Mouse (Mus musculus) heart, adult 2 months (tissue): ENCODE results near the gene Spz1. TPM values are rescaled to one million over a fixed set of nuclear protein-coding genes. Genes with fewer than 3 reads are reported as not detected.

Experiments used
- DNase-seq, 2 experiments: peaks; one replicate each; pipeline ENCODE4 v3.0.0; 2021
- H3K27ac ChIP-seq: fragments of 200-600 bp; 2 replicates; pipeline ENCODE4 v1.8.1; 2022
- H3K27me3 ChIP-seq: fragments of 200-500 bp; 2 replicates; pipeline ENCODE4 v1.6.1; 2012; ENCODE audit warnings: mild to moderate bottlenecking, low read length, inconsistent platforms, mixed read lengths; ENCODE audit not compliant: control insufficient read depth, insufficient read depth
- H3K36me3 ChIP-seq: fragments of 200-500 bp; 2 replicates; pipeline ENCODE4 v1.6.1; 2012; ENCODE audit warnings: low read length, inconsistent platforms; ENCODE audit not compliant: control insufficient read depth, insufficient read depth
- H3K4me1 ChIP-seq: fragments of 200-500 bp; 2 replicates; pipeline ENCODE4 v1.6.1; 2011; ENCODE audit warnings: low read length; ENCODE audit not compliant: control insufficient read depth, insufficient read depth
- H3K4me3 ChIP-seq: fragments of 200-600 bp; 2 replicates; pipeline ENCODE4 v1.8.1; 2022
- H3K79me2 ChIP-seq: fragments of 200-500 bp; replicated peaks from 2 replicates; pipeline ENCODE4 v1.6.1; 2012; ENCODE audit warnings: mild to moderate bottlenecking, inconsistent platforms, low read length, moderate library complexity, mixed read lengths; ENCODE audit not compliant: control insufficient read depth, insufficient read depth
- H3K9ac ChIP-seq: fragments of 200-500 bp; 2 replicates; pipeline ENCODE4 v1.6.1; 2012; ENCODE audit warnings: low read depth, mild to moderate bottlenecking, control low read depth, inconsistent platforms, low read length, mixed read lengths
- CTCF ChIP-seq: fragments of 200-600 bp; IDR thresholded peaks from 2 replicates; pipeline ENCODE4 v1.8.1; 2022; ENCODE audit warnings: antibody characterized with exemption, mild to moderate bottlenecking, moderate library complexity
- EP300 ChIP-seq: fragments of 200-500 bp; IDR thresholded peaks from 2 replicates; pipeline ENCODE4 v1.6.1; 2011; ENCODE audit warnings: low read depth, low read length, control low read depth; ENCODE audit not compliant: insufficient read depth
- POLR2A ChIP-seq: fragments of 200-500 bp; IDR thresholded peaks from 2 replicates; pipeline ENCODE4 v1.6.1; 2011; ENCODE audit warnings: mild to moderate bottlenecking, low read depth, low read length, control low read depth; ENCODE audit not compliant: insufficient read depth
- WGBS: fragments of 180-500 bp; shearing (Covaris S2); methylation state at CpG from one replicate; pipeline ENCODE4 v1.1.7; 2018; 5-methylcytosine and 5-hydroxymethylcytosine counted together
- intact Hi-C: fragments of 180-260 bp; cut with DNase I; formaldehyde crosslinking; loops from one replicate; pipeline ENCODE4 v1.15.1; 2025
- long read RNA-seq: library from polyadenylated mRNA; stranded (forward); transcript quantifications from one replicate; pipeline ENCODE4 v2.0.0, GENCODE M21; 2021
- polyA plus RNA-seq: library from polyadenylated mRNA; depleted of rRNA; stranded (reverse); fragments of >200 nt; gene quantifications from 2 replicates; pipeline ENCODE4 v1.2.3, GENCODE M21; 2012; rRNA removed
- total RNA-seq, 2 experiments: library from RNA; stranded (reverse); gene quantifications; 2 replicates each; pipeline ENCODE4 v1.2.3; 2021

Gene Spz1
- total RNA-seq (not detected), polyA plus RNA-seq (0.23 and 0.31 TPM in 2 replicates)
- long read RNA-seq = 0 reads

- no peak within 1 kb of the TSS for H3K9ac ChIP-seq
- no peaks in the 10 kb centered on the region for H3K79me2 ChIP-seq
- H3K27ac ChIP-seq = no peak within 1 kb of the TSS
- H3K4me3 ChIP-seq = no peak within 1 kb of the TSS
- H3K36me3 ChIP-seq = no peaks in the 10 kb centered on the region
- DNase-seq = no peak
- intact Hi-C loops = no loop called here
- TF ChIP-seq EP300 (no peak), CTCF (no peak), POLR2A (no peak)
- H3K4me1 ChIP-seq = peaks cover 4% of the 10 kb centered on the region
- H3K27me3 ChIP-seq = no peaks in the 10 kb centered on the region
Measured at GRCm38 (mm10) chr13:92576072-92576471, at the start of gene Spz1. Gene Spz1 (minus strand): TSS chr13:92576172.

- Histone ChIP-seq H3K4me3 (no peak overlapping the region), H3K27ac (no peak overlapping the region), H3K79me2 (no peaks in the 10 kb centered on the region), H3K4me1 (peaks cover 3% of the 10 kb centered on the region), H3K9ac (no peak overlapping the region), H3K27me3 (no peaks in the 10 kb centered on the region), H3K36me3 (no peaks in the 10 kb centered on the region)
- 62% methylated on average over 8 of the region's 8 CpGs for WGBS
- intact Hi-C loops = no loop called here
- TF ChIP-seq EP300 (no peak), CTCF (no peak), POLR2A (no peak)
- no peak for DNase-seq
Measured at GRCm38 (mm10) chr13:92616459-92616858, 40.5 kb upstream of the Spz1 start.

- 77% methylated on average over 5 of the region's 5 CpGs for WGBS
- Histone ChIP-seq H3K36me3 (no peaks in the 10 kb centered on the region), H3K79me2 (no peaks in the 10 kb centered on the region), H3K9ac (no peak overlapping the region), H3K27me3 (no peaks in the 10 kb centered on the region), H3K4me3 (no peak overlapping the region), H3K4me1 (peaks cover 3% of the 10 kb centered on the region), H3K27ac (no peak overlapping the region)
- TF ChIP-seq POLR2A (no peak), CTCF (no peak), EP300 (no peak)
- intact Hi-C loops = no loop called here
- no peak for DNase-seq
Measured at GRCm38 (mm10) chr13:92615201-92615600, 39.2 kb upstream of the Spz1 start.

GRCm38 (mm10) chr13:92613094-92613493 lies 37.1 kb upstream of the Spz1 start:
- no peak for DNase-seq
- Histone ChIP-seq H3K27me3 (no peaks in the 10 kb centered on the region), H3K36me3 (no peaks in the 10 kb centered on the region), H3K27ac (no peak overlapping the region), H3K4me3 (no peak overlapping the region), H3K79me2 (no peaks in the 10 kb centered on the region), H3K9ac (no peak overlapping the region), H3K4me1 (peaks cover 3% of the 10 kb centered on the region)
- intact Hi-C loops = loop anchor here (5.0 kb wide), 3 partner anchors 34 to 81 kb away; partner anchors contain the start of gene Zfyve16
- WGBS = 80% methylated on average over 5 of the region's 5 CpGs
- TF ChIP-seq POLR2A (no peak), EP300 (no peak), CTCF (no peak)

GRCm38 (mm10) chr13:92611917-92612316 lies 35.9 kb upstream of the Spz1 start:
- intact Hi-C loops = loop anchor here (5.0 kb wide), 3 partner anchors 35 to 80 kb away; partner anchors contain the start of gene Zfyve16
- no peaks in the 10 kb centered on the region for H3K27me3 ChIP-seq
- H3K4me1 ChIP-seq = peaks cover 3% of the 10 kb centered on the region
- no peak for DNase-seq
- TF ChIP-seq POLR2A (no peak), CTCF (no peak), EP300 (no peak)
- no peaks in the 10 kb centered on the region for H3K79me2 ChIP-seq
- no peaks in the 10 kb centered on the region for H3K36me3 ChIP-seq
- peak overlapping the region; percentile 91 for H3K4me3 ChIP-seq
- no peak overlapping the region for H3K9ac ChIP-seq
- WGBS = 34% methylated on average over 7 of the region's 7 CpGs
- peak overlapping the region; percentile 98 for H3K27ac ChIP-seq

GRCm38 (mm10) chr13:92611254-92611784 lies 35.3 kb upstream of the Spz1 start:
- peak overlapping the region; percentile 87 for H3K9ac ChIP-seq
- H3K4me3 ChIP-seq = peak overlapping the region; percentile 91
- no peak for DNase-seq
- H3K27ac ChIP-seq = peak overlapping the region; percentile 98
- intact Hi-C loops = loop anchor here (5.0 kb wide), 3 partner anchors 36 to 79 kb away; partner anchors contain the start of gene Zfyve16
- WGBS = under 1% methylated on average over 43 of the region's 43 CpGs
- H3K79me2 ChIP-seq = no peaks in the 10 kb centered on the region
- no peak for TF ChIP-seq EP300
- H3K36me3 ChIP-seq = no peaks in the 10 kb centered on the region
- no peaks in the 10 kb centered on the region for H3K27me3 ChIP-seq
- H3K4me1 ChIP-seq = peaks cover 3% of the 10 kb centered on the region
